Mouse (Mus musculus) CH12.LX (cell line): ENCODE results near the gene P2rx1. TPM values are rescaled to one million over a fixed set of nuclear protein-coding genes. Genes with fewer than 3 reads are reported as not detected.

Experiments used
- DNase-seq: peaks from one replicate; pipeline ENCODE4 v3.0.0-alpha.2; 2013; ENCODE audit errors: extremely low read depth
- H3K27ac ChIP-seq: 2 replicates; pipeline ENCODE4 v1.5.1; 2012; ENCODE audit warnings: low read depth, mild to moderate bottlenecking, control low read depth, moderate library complexity; ENCODE audit not compliant: insufficient read depth
- H3K27me3 ChIP-seq: replicated peaks from 2 replicates; pipeline ENCODE3; 2012; ENCODE audit warnings: inconsistent platforms
- H3K36me3 ChIP-seq, 2 experiments: replicated peaks in 1 of 2; 2 replicates each; pipeline versions ENCODE3 to v1.6.1; 2012; ENCODE audit warnings: inconsistent platforms in 1 of 2, low read length in 1 of 2, mild to moderate bottlenecking in 1 of 2, mixed read lengths in 1 of 2, moderate library complexity in 1 of 2; ENCODE audit not compliant: control insufficient read depth in 1 of 2, insufficient read depth in 1 of 2
- H3K4me1 ChIP-seq, 2 experiments: 2 replicates each; pipeline ENCODE4 v1.6.1; 2012; ENCODE audit warnings: inconsistent platforms in 1 of 2, moderate library complexity in 1 of 2; ENCODE audit not compliant: insufficient read depth in 2 of 2, control insufficient read depth in 1 of 2
- H3K4me2 ChIP-seq: 2 replicates; pipeline ENCODE4 v1.6.1; 2012; ENCODE audit warnings: low read depth, mild to moderate bottlenecking, control low read depth; ENCODE audit not compliant: poor library complexity, insufficient read depth, severe bottlenecking
- H3K4me3 ChIP-seq, 3 experiments: fragments of 150-350 bp in 1 of 3; sonication (generic) in 1 of 3; replicated peaks in 1 of 3; 2 replicates each; pipeline versions ENCODE3 to v1.5.1; 2011 to 2012; ENCODE audit warnings: low read depth in 2 of 3, low read length in 2 of 3, mild to moderate bottlenecking in 2 of 3, moderate library complexity in 2 of 3, control low read depth in 1 of 3, improper control_type of control experiment in 1 of 3, inconsistent platforms in 1 of 3, mixed read lengths in 1 of 3; ENCODE audit not compliant: poor library complexity in 1 of 3
- H3K79me2 ChIP-seq: replicated peaks from 2 replicates; pipeline ENCODE4 v1.6.1; 2012; ENCODE audit warnings: mild to moderate bottlenecking, moderate library complexity; ENCODE audit not compliant: control insufficient read depth, poor library complexity, insufficient read depth, severe bottlenecking; ENCODE audit errors: extremely low read depth
- H3K9ac ChIP-seq: 2 replicates; pipeline ENCODE4 v1.6.1; 2012; ENCODE audit warnings: low read depth, mild to moderate bottlenecking, control low read depth, moderate library complexity; ENCODE audit not compliant: insufficient read depth
- H3K9me3 ChIP-seq: replicated peaks from 2 replicates; pipeline ENCODE3; 2012; ENCODE audit warnings: low read length, inconsistent platforms, mixed read lengths
- BHLHE40 ChIP-seq: IDR thresholded peaks from 2 replicates; pipeline ENCODE4 v1.6.1; 2011; ENCODE audit warnings: mild to moderate bottlenecking, low read depth, low read length, improper control_type of control experiment
- CHD2 ChIP-seq: IDR thresholded peaks from 2 replicates; pipeline ENCODE4 v1.6.1; 2011; ENCODE audit warnings: low read length, improper control_type of control experiment
- CTCF ChIP-seq, 2 experiments: IDR thresholded peaks in 1 of 2; conservative IDR thresholded peaks in 1 of 2; 2 replicates each; pipeline ENCODE4 v1.5.1; 2011 to 2012; ENCODE audit warnings: low read depth in 2 of 2, low read length in 2 of 2, improper control_type of control experiment in 1 of 2, inconsistent platforms in 1 of 2, mild to moderate bottlenecking in 1 of 2, moderate library complexity in 1 of 2
- E2F4 ChIP-seq: IDR thresholded peaks from 2 replicates; pipeline ENCODE4 v1.6.1; 2011; ENCODE audit warnings: low read depth, low read length, improper control_type of control experiment; ENCODE audit not compliant: insufficient replicate concordance
- ELF1 ChIP-seq: IDR thresholded peaks from 2 replicates; pipeline ENCODE4 v1.6.1; 2014; ENCODE audit warnings: low read depth, mild to moderate bottlenecking, inconsistent platforms, low read length, improper control_type of control experiment
- EP300 ChIP-seq: IDR thresholded peaks from 2 replicates; pipeline ENCODE4 v1.6.1; 2011; ENCODE audit warnings: low read length, improper control_type of control experiment
- GABPA ChIP-seq: IDR thresholded peaks from 2 replicates; pipeline ENCODE4 v1.6.1; 2012; ENCODE audit warnings: low read depth, low read length, improper control_type of control experiment, inconsistent platforms; ENCODE audit not compliant: insufficient replicate concordance
- HCFC1 ChIP-seq: IDR thresholded peaks from 2 replicates; pipeline ENCODE4 v1.6.1; 2012; ENCODE audit warnings: low read depth, mild to moderate bottlenecking, inconsistent platforms, low read length, improper control_type of control experiment
- IRF4 ChIP-seq: IDR thresholded peaks from 2 replicates; pipeline ENCODE4 v1.6.1; 2014; ENCODE audit warnings: low read depth, mild to moderate bottlenecking, inconsistent platforms, low read length, improper control_type of control experiment
- JUN ChIP-seq: IDR thresholded peaks from 2 replicates; pipeline ENCODE4 v1.6.1; 2011; ENCODE audit warnings: low read depth, mild to moderate bottlenecking, low read length, improper control_type of control experiment, moderate library complexity; ENCODE audit not compliant: insufficient read depth
- JUND ChIP-seq: conservative IDR thresholded peaks from 2 replicates; pipeline ENCODE4 v1.6.1; 2011; ENCODE audit warnings: low read depth, low read length, improper control_type of control experiment
- KAT2A ChIP-seq: IDR thresholded peaks from 2 replicates; pipeline ENCODE4 v1.6.1; 2012; ENCODE audit warnings: low read length, improper control_type of control experiment, inconsistent platforms; ENCODE audit not compliant: insufficient replicate concordance
- MAX ChIP-seq: IDR thresholded peaks from 2 replicates; pipeline ENCODE4 v1.6.1; 2011; ENCODE audit warnings: low read length, improper control_type of control experiment
- MEF2A ChIP-seq: IDR thresholded peaks from 2 replicates; pipeline ENCODE4 v1.6.1; 2014; ENCODE audit warnings: low read depth, mild to moderate bottlenecking, inconsistent platforms, low read length, improper control_type of control experiment, borderline replicate concordance
- MYC ChIP-seq: IDR thresholded peaks from 2 replicates; pipeline ENCODE4 v1.6.1; 2011; ENCODE audit warnings: low read depth, mild to moderate bottlenecking, improper control_type of control experiment, low read length
- PAX5 ChIP-seq: IDR thresholded peaks from 2 replicates; pipeline ENCODE4 v1.6.1; 2012; ENCODE audit warnings: low read length, inconsistent platforms, mixed read lengths
- POLR2A ChIP-seq: IDR thresholded peaks from 2 replicates; pipeline ENCODE4 v1.6.1; 2011; ENCODE audit warnings: low read depth, mild to moderate bottlenecking, improper control_type of control experiment, low read length
- POLR2AphosphoS2 ChIP-seq: IDR thresholded peaks from 2 replicates; pipeline ENCODE4 v1.6.1; 2011; ENCODE audit warnings: low read depth, low read length, improper control_type of control experiment
- RAD21 ChIP-seq: IDR thresholded peaks from 2 replicates; pipeline ENCODE4 v1.6.1; 2011; ENCODE audit warnings: low read depth, mild to moderate bottlenecking, low read length, improper control_type of control experiment, moderate library complexity
- RCOR1 ChIP-seq: conservative IDR thresholded peaks from 2 replicates; pipeline ENCODE4 v1.6.1; 2012; ENCODE audit warnings: low read depth, mild to moderate bottlenecking, inconsistent platforms, low read length, improper control_type of control experiment
- SIN3A ChIP-seq: IDR thresholded peaks from 2 replicates; pipeline ENCODE4 v1.6.1; 2012; ENCODE audit warnings: low read length, improper control_type of control experiment, inconsistent platforms
- SMC3 ChIP-seq: IDR thresholded peaks from 2 replicates; pipeline ENCODE4 v1.6.1; 2011; ENCODE audit warnings: low read depth, low read length, improper control_type of control experiment
- TBP ChIP-seq: conservative IDR thresholded peaks from 2 replicates; pipeline ENCODE4 v1.6.1; 2011; ENCODE audit warnings: low read depth, low read length, improper control_type of control experiment
- TCF12 ChIP-seq: IDR thresholded peaks from 2 replicates; pipeline ENCODE4 v1.6.1; 2014; ENCODE audit warnings: low read depth, mild to moderate bottlenecking, inconsistent platforms, low read length, improper control_type of control experiment
- UBTF ChIP-seq: IDR thresholded peaks from 2 replicates; pipeline ENCODE4 v1.6.1; 2012; ENCODE audit warnings: low read depth, mild to moderate bottlenecking, inconsistent platforms, low read length, improper control_type of control experiment, moderate library complexity
- USF1 ChIP-seq: IDR thresholded peaks from 2 replicates; pipeline ENCODE4 v1.6.1; 2014; ENCODE audit warnings: low read depth, mild to moderate bottlenecking, inconsistent platforms, low read length, improper control_type of control experiment
- ZKSCAN1 ChIP-seq: IDR thresholded peaks from 2 replicates; pipeline ENCODE4 v1.6.1; 2012; ENCODE audit warnings: low read depth, inconsistent platforms, low read length, improper control_type of control experiment, borderline replicate concordance
- ZNF384 ChIP-seq: IDR thresholded peaks from 2 replicates; pipeline ENCODE4 v1.6.1; 2012; ENCODE audit warnings: low read depth, low read length, improper control_type of control experiment, inconsistent platforms
- dilution Hi-C: fragments of 300-500 bp; cut with MboI; formaldehyde crosslinking; loops from 2 replicates; pipeline ENCODE4 v1.14.3; 2020; ENCODE audit warnings: low sequenced_read_pairs; ENCODE audit not compliant: extremely low pct_unique_long_range_greater_than_20kb, extremely low pct_ligation_motif_present
- in situ Hi-C: fragments of 300-500 bp; cut with MboI; formaldehyde crosslinking; loops from 3 replicates; pipeline ENCODE4 v1.14.3; 2019; ENCODE audit warnings: low sequenced_read_pairs, low pct_ligation_motif_present, low pct_unique_long_range_greater_than_20kb, mixed read lengths
- polyA plus RNA-seq: library from polyadenylated mRNA; unstranded; fragments of >175 nt; gene quantifications from 2 replicates; pipeline ENCODE4 v1.2.1, GENCODE M21; 2012; ENCODE audit warnings: low read depth; ENCODE audit not compliant: insufficient read length
- total RNA-seq, 2 experiments: library from RNA; depleted of rRNA; stranded (reverse); fragments of 300-350 nt in 1 of 2; fragments of >200 nt in 1 of 2; gene quantifications; 2 replicates each; pipeline ENCODE4 v1.2.3; 2012 to 2014

The P2rx1 gene
- total and polyA plus RNA-seq, 3 experiments = 15.9 to 23.3 (median 21.5) TPM

DNA sequence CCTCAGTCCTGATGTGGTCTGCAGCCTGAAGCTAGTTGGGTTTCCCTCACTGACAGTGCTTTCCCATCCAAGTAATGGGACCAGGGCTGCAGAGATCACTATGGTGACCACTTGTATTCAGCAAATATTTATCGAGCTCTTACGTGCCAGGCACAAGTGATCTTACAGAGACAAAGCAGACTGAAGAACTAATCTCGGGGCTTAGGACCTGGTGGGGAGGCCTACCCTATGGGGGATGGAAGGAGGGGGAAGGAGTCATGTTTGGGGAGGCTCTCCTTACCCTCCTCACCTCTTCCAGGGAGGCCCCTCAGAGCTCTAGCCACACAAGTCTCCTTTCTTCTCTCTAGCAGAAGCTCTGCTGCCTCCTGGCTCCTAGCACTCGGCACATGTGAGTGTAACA is 24.9 kb downstream of the P2rx1 start:
- Histone ChIP-seq H3K4me3 (peak overlapping the region in 2 of 3 experiments; percentile 25 to 36), H3K9ac (0 out of 2 replicates have a peak overlapping the region, but pooled peaks have one; percentile 2)

DNA sequence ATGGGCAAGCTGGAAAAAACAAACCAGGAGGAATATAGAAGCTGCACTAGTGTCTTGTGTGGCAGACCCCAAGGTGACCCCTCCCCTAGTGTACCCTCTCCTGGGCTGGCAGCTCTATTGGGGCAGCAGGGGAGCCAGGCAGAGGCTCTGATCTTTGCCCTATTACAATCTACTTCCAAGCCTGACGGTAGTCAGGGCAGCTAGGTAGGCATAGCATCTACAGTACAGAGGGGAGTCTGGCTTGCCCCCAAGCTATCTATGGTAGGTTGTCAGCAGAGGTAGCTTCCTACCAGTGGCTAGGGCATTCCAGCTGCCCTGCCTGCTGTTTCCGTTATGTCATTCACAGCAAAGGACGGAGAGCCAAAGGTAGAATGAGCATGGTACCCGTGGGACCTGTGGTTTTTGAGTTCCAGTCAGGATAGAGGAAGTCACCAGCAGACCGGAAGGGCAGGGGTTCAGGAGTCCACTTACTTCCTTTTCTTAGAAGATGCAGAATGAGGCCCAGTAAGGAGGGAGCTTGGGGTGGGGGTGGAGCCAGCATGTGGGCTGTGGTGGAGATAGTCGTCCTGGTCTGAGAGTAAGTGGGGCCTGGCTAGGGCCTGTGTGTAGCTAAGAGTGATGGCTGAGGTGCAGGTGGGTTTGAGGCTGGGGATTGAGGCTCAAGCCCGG is 25.5 kb downstream of the P2rx1 start:
- Histone ChIP-seq H3K36me3 (peaks cover 5 to 34% of the 10 kb centered on the region in 2 experiments), H3K27me3 (peaks cover 11% of the 10 kb centered on the region), H3K9me3 (no peaks in the 10 kb centered on the region), H3K27ac (peak overlapping the region; percentile 8; the same call in 1 of the 2 replicates), H3K79me2 (no peaks in the 10 kb centered on the region), H3K9ac (peak overlapping the region; percentile 26), H3K4me3 (peak overlapping the region; percentile 14 to 36 (median 25)), H3K4me2 (peak overlapping the region; percentile 39), H3K4me1 (peaks cover 38 to 69% of the 10 kb centered on the region in 2 experiments)
- DNase-seq = peak; percentile 97
- in situ Hi-C loops = loop anchor here (25.0 kb wide), 1 partner anchor 587 kb away; the partner anchor contains the start of genes Ggt6 and Mybbp1a
- dilution Hi-C loops = no loop called here
- TF ChIP-seq GABPA (no peak), SIN3A (peak; percentile 90), SMC3 (peak; percentile 12), JUND (no peak; the same call in 1 of the 2 replicates), ZNF384 (no peak), UBTF (0 out of 2 replicates have a peak, but pooled peaks have one; percentile 54), ZKSCAN1 (no peak), POLR2AphosphoS2 (no peak), MAX (peak; percentile 83), RAD21 (no peak; the same call in none of the 2 replicates), MEF2A (peak; percentile 91), ELF1 (peak; percentile 92), HCFC1 (peak; percentile 71), CTCF (conservative IDR thresholded peaks at IDR 0.05 in 1 of 2, IDR thresholded peaks at IDR 0.05 in 1 of 2; ENCODE audit: low read depth in 2 of 2, low read length in 2 of 2) (no peak), KAT2A (peak; percentile 65; the same call in 1 of the 2 replicates), BHLHE40 (peak; percentile 85), CHD2 (peak; percentile 90), TCF12 (peak; percentile 95), POLR2A (peak; percentile 84), PAX5 (no peak), IRF4 (peak; percentile 90), RCOR1 (peak; percentile 92; the same call in 1 of the 2 replicates), EP300 (peak; percentile 93), JUN (peak; percentile 30; the same call in 1 of the 2 replicates), E2F4 (no peak), MYC (peak; percentile 51; the same call in 1 of the 2 replicates), TBP (peak; percentile 59), USF1 (peak; percentile 36)

More for the DNA sequence above, 24.9 kb downstream of the P2rx1 start:
- dilution Hi-C loops = no loop called here
- Histone ChIP-seq H3K36me3 (peaks cover 3 to 29% of the 10 kb centered on the region in 2 experiments), H3K9me3 (no peaks in the 10 kb centered on the region), H3K4me2 (peak overlapping the region; percentile 39), H3K27me3 (peaks cover 15% of the 10 kb centered on the region), H3K27ac (0 out of 2 replicates have a peak overlapping the region, but pooled peaks have one; percentile 8), H3K79me2 (no peaks in the 10 kb centered on the region), H3K4me1 (peaks cover 39 to 75% of the 10 kb centered on the region in 2 experiments)
- in situ Hi-C loops = loop anchor here (25.0 kb wide), 1 partner anchor 587 kb away; the partner anchor contains the start of genes Ggt6 and Mybbp1a
- DNase-seq = no peak
- no peak for TF ChIP-seq TCF12
- 0 out of 2 replicates have a peak, but pooled peaks have one; percentile 38 for TF ChIP-seq POLR2A
- TF ChIP-seq RAD21 = no peak
- no peak for TF ChIP-seq ELF1
- no peak for TF ChIP-seq BHLHE40
- TF ChIP-seq SMC3 = no peak
- TF ChIP-seq EP300 = no peak
